Mouse (Mus musculus): Measurements from ENCODE around the gene Tnfaip2. TPM values are rescaled to one million over a fixed set of nuclear protein-coding genes. Genes with fewer than 3 reads are reported as not detected.

Gene Tnfaip2
- polyA plus RNA-seq, 1 experiment = 16.4 TPM

DNA sequence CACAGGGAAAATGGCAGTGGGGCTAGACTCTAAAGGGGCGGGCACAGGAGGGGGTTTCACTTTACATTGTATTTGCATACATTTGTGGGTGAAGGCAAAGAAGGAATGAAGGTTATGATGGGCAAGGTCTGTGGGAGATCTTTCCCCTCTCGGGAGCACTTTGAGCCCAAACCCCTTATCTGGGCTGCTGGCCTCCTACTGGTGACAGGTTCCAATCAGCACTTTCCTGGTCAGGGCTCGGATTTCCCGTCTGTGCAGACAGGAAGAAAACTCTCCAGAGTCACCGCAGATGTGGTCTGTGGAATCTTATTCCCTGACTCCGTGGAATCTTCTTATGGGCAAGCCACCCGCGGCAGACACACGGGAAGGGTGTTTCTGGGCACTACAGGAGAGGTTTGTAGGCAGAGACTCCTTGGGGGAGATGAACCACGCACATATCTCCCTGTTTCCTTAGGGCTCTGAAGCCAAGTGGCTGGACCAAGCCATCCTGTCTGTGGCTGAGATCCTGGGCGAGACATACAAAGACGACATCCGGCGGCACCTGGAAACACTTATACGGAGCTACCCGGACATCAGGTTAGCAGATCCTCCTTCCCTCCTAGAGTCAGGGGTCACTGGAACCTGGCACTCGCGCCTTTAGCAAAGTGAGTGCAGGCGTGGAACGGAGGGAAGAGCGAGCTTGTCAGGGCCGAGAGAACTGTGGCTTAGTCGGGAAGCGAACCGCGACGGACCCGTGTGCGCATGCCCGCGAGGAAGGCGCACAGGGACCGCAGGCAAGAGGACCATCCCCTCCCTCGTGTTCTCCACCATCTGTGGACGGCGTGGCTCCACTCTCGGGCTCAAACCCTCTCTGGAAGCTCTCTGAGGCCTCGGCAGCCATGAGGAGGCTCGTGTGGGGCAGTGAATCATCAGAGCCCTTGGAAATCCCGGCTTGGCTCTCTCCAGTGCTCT lies 13.0 kb upstream of the Tnfaip2 start:
- Histone ChIP-seq H3K4me1 (ENCODE audit: control insufficient read depth, insufficient read depth, insufficient read length, low read length) (peaks cover 54% of the 10 kb centered on the region), H3K36me3 (ENCODE audit: control insufficient read depth, insufficient read depth, low read length) (peaks cover 33% of the 10 kb centered on the region), H3K4me3 (ENCODE audit: low read depth, low read length) (peak overlapping the region; percentile 60), H3K27me3 (ENCODE audit: control insufficient read depth, insufficient read depth, low read length) (no peaks in the 10 kb centered on the region), H3K27ac (ENCODE audit: insufficient read depth, low read depth, low read length) (peak overlapping the region; percentile 91)
- WGBS = 1% methylated on average over 40 of the region's 40 CpGs
- TF ChIP-seq CTCF (IDR thresholded peaks at IDR 0.05; ENCODE audit: extremely low read depth, insufficient read length, insufficient replicate concordance, low read depth, low read length) = peak; percentile 9; the same call in 1 of the 2 replicates
- TF ChIP-seq POLR2A (IDR thresholded peaks at IDR 0.05; ENCODE audit: low read depth, low read length) = 0 out of 2 replicates have a peak, but pooled peaks have one; percentile 15

DNA sequence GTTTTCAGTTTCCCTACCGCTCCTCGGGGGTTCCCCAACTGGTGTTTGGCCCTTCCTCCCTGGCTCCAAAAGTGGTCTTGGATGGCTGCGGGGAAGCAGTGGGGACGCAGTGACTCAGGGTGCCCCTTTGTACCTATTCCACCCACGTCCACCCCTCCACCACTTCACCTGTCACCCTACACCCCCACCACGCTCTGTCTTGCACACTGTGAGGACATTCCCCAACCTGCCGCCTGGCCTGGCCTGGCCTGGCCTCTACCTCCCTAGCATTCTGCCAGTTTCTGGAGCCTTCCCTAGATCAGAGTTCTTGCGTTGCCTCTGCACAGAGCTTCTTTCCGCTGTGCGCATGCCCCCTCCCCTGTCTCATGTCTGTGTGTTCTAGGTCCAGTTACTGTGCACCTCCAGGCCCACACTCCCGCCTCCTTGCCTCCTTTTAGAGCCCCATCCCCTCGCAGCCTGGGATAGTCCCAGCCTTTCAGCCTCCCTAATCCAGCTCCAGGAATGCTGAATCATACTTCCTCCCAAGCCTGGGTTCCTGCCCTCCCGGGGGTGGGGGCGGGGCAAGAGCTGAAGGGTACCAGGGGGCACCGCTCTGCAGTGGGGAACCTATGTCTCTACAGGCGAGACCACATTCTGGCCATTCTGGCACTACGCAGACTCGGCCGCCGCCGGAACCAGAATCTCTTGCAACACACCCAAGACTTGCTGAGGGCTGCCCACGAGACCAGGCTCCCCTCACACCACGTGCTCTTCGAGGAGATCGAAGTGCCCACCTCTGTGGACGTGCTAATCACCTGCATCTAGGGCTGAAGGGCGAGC lies 12.0 kb upstream of the Tnfaip2 start:
- H3K4me3 ChIP-seq (ENCODE audit: low read depth, low read length) = peak overlapping the region; percentile 60

DNA sequence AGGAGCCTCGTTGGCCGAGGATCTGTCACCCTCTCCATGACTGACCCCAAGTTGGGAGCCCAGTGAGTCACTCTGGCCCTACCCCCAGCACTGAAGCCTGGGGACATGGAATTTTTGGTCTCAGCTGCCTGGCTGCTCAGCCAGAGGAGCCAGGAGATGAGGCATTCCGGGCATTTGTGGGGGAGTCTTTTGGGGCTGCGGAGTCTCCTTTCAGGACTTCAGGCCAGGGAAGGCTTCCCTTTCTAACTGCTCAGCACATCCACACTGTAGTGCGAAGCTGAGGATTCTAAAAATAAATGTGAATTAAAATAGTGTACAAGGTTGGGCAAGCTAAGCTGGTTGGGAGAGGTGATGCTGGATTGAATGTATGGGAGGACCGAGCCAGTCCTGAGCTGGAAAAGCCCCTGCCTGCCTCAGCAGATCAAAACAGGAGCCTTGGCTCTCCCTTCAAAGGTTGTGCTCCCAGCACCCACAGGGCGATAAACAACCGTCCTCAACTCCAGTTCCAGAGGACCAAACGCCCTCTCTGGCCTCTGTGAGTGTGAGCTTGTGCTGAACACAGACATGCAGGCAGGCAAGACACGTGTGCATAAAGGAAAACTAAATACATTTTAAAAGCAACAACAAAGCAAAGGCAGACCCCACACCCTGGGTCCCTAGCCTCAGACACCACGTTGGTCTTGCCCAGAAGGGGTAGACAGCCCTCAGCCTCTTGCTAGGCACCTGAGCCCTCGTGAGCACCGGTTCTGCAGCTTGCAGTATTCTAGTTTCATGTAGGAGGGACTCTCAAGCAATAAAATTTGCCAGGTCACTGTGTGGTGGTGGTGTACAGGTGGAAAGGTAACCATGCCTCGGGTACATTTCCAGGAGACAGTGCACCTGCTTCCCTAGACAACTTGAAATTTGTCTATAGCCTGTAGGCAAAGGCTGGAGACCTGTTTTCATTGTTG lies 11.1 kb upstream of the Tnfaip2 start:
- H3K4me3 ChIP-seq (ENCODE audit: low read depth, low read length) = no peak overlapping the region
- H3K27ac ChIP-seq (ENCODE audit: insufficient read depth, low read depth, low read length) = peak overlapping the region; percentile 14
- H3K27me3 ChIP-seq (ENCODE audit: control insufficient read depth, insufficient read depth, low read length) = no peaks in the 10 kb centered on the region
- H3K36me3 ChIP-seq (ENCODE audit: control insufficient read depth, insufficient read depth, low read length) = peaks cover 26% of the 10 kb centered on the region
- 56% methylated on average over 14 of the region's 14 CpGs for WGBS
- TF ChIP-seq CTCF (IDR thresholded peaks at IDR 0.05; ENCODE audit: extremely low read depth, insufficient read length, insufficient replicate concordance, low read depth, low read length) = no peak
- no peak for TF ChIP-seq POLR2A (IDR thresholded peaks at IDR 0.05; ENCODE audit: low read depth, low read length)
- H3K4me1 ChIP-seq (ENCODE audit: control insufficient read depth, insufficient read depth, insufficient read length, low read length) = peaks cover 52% of the 10 kb centered on the region

More for the DNA sequence above, 12.0 kb upstream of the Tnfaip2 start:
- Histone ChIP-seq H3K4me1 (ENCODE audit: control insufficient read depth, insufficient read depth, insufficient read length, low read length) (peaks cover 57% of the 10 kb centered on the region), H3K27me3 (ENCODE audit: control insufficient read depth, insufficient read depth, low read length) (no peaks in the 10 kb centered on the region), H3K36me3 (ENCODE audit: control insufficient read depth, insufficient read depth, low read length) (peaks cover 26% of the 10 kb centered on the region), H3K27ac (ENCODE audit: insufficient read depth, low read depth, low read length) (peak overlapping the region; percentile 91)
- 52% methylated on average over 27 of the region's 27 CpGs for WGBS
- TF ChIP-seq POLR2A (IDR thresholded peaks at IDR 0.05; ENCODE audit: low read depth, low read length) (no peak), CTCF (IDR thresholded peaks at IDR 0.05; ENCODE audit: extremely low read depth, insufficient read length, insufficient replicate concordance, low read depth, low read length) (no peak)

DNA sequence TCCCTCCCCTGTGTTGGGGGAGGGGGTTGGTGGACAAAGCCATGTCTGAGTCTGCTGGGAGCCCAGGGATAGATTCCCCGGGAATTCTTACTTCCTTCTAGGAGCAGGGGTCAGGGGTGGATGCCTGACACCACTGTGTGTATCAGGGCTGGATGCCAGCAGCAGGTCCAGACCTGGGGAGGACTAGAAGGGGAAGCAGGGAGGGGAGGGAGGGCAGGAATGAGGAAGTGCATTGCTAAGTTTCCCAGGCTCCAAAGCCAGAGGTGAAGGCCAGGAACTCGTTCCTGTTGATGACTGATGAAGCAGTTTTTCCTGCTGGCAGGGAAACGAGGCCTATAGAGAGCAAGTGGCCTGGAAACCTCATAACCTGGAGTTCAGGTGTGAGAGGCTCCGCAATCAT lies 10.2 kb upstream of the Tnfaip2 start:
- H3K36me3 ChIP-seq (ENCODE audit: control insufficient read depth, insufficient read depth, low read length) = peaks cover 22% of the 10 kb centered on the region
- no peak overlapping the region for H3K4me3 ChIP-seq (ENCODE audit: low read depth, low read length)
- H3K4me1 ChIP-seq (ENCODE audit: control insufficient read depth, insufficient read depth, insufficient read length, low read length) = peaks cover 59% of the 10 kb centered on the region
- peak overlapping the region; percentile 38 for H3K27ac ChIP-seq (ENCODE audit: insufficient read depth, low read depth, low read length)
- WGBS = 23% methylated on average over 4 of the region's 4 CpGs
- TF ChIP-seq POLR2A (IDR thresholded peaks at IDR 0.05; ENCODE audit: low read depth, low read length) = no peak
- no peak for TF ChIP-seq CTCF (IDR thresholded peaks at IDR 0.05; ENCODE audit: extremely low read depth, insufficient read length, insufficient replicate concordance, low read depth, low read length)
- H3K27me3 ChIP-seq (ENCODE audit: control insufficient read depth, insufficient read depth, low read length) = no peaks in the 10 kb centered on the region

DNA sequence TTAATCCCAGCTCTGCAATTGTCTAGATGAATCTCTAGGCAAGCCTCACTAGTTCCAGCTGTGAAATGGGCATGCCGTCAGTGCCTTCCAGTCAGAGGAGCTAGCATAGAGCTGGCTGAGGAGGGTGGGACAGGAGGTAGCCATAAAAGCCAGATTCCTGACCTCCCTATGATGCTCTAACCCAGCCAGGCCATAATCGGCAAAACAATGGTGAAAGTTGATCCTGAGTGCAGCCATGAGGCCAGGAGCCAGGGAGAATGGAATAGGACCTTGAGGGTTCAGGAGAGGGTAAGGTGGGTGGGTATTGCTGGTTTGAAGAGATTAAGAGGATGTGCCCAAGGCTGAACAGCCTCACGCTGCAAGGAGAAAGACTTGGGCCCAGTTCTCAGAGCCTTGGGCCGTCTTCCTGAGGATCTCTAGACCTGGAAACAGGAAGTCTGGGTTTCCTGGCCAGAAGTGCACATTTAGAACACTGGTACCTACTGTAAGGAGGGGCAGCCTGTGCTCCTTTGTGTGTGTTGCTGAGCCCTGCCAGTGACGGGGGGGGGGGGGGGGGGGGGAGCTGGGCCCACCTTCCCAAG lies 9.4 kb upstream of the Tnfaip2 start:
- no peaks in the 10 kb centered on the region for H3K27me3 ChIP-seq (ENCODE audit: control insufficient read depth, insufficient read depth, low read length)
- peak overlapping the region; percentile 38 for H3K27ac ChIP-seq (ENCODE audit: insufficient read depth, low read depth, low read length)
- TF ChIP-seq CTCF (IDR thresholded peaks at IDR 0.05; ENCODE audit: extremely low read depth, insufficient read length, insufficient replicate concordance, low read depth, low read length) = no peak
- TF ChIP-seq POLR2A (IDR thresholded peaks at IDR 0.05; ENCODE audit: low read depth, low read length) = no peak

DNA sequence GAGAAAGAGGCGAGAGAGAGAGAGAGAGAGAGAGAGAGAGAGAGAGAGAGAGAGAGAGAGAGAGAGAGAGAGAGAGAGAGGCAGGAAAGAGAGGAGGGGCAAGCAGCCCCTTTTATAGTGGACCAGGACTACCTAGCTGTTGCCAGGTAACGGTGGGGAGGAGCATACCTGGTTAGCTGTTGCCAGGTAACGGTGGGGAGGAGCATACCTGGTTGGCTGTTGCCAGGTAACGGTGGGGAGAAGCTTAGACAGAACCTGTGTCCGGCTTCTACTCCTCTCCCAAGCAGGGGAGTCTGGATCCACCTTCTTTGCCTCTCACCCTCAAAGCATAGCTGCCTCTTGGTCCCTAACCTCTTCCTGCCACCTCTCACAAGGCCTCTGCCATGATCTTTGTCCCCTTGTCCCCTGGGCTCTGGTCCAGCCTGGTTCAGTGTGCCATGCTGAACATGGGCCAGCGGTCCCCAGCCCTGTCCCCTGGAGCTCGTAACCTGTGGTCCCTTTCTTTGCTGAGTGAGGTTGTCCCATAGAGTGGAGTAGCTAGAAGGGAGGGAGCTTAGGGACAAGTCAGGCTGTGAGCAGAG lies 8.0 kb upstream of the Tnfaip2 start:
- Histone ChIP-seq H3K36me3 (ENCODE audit: control insufficient read depth, insufficient read depth, low read length) (peaks cover 11% of the 10 kb centered on the region), H3K4me3 (ENCODE audit: low read depth, low read length) (no peak overlapping the region), H3K27me3 (ENCODE audit: control insufficient read depth, insufficient read depth, low read length) (no peaks in the 10 kb centered on the region), H3K27ac (ENCODE audit: insufficient read depth, low read depth, low read length) (peak overlapping the region; percentile 41), H3K4me1 (ENCODE audit: control insufficient read depth, insufficient read depth, insufficient read length, low read length) (peaks cover 59% of the 10 kb centered on the region)
- 42% methylated on average over 7 of the region's 7 CpGs for WGBS
- TF ChIP-seq CTCF (IDR thresholded peaks at IDR 0.05; ENCODE audit: extremely low read depth, insufficient read length, insufficient replicate concordance, low read depth, low read length) (no peak), POLR2A (IDR thresholded peaks at IDR 0.05; ENCODE audit: low read depth, low read length) (no peak)

More for the DNA sequence above, 9.4 kb upstream of the Tnfaip2 start:
- Histone ChIP-seq H3K4me1 (ENCODE audit: control insufficient read depth, insufficient read depth, insufficient read length, low read length) (peaks cover 62% of the 10 kb centered on the region), H3K4me3 (ENCODE audit: low read depth, low read length) (no peak overlapping the region), H3K36me3 (ENCODE audit: control insufficient read depth, insufficient read depth, low read length) (peaks cover 17% of the 10 kb centered on the region)
- WGBS = 76% methylated on average over 4 of the region's 5 CpGs

Measured in small intestine, adult 2 months (tissue).